Mouse (Mus musculus) brain, adult 2 months (tissue): ENCODE data around the gene Phf14.
A peak's percentile ranks its signal among the peaks of the same experiment; 100 is the strongest.
"Not testable (repeated sequence)": the region's sequence is repeated elsewhere in the genome, so short reads cannot be mapped to it uniquely, and the experiment has no call there.

Source experiments
- DNase-seq: peaks from one replicate; pipeline ENCODE4 v3.0.0; 2011; ENCODE audit warnings: low read depth, low spot score

The Phf14 gene

GRCm38 (mm10) chr6:11907269-11908032, at the start of gene Phf14, which contains the start of gene Ndufa4:
Phf14 (plus strand) TSS chr6:11907809.
Ndufa4 (minus strand) TSS chr6:11907497.
- DNase-seq = peak; percentile 97

- DNase-seq = not testable (repeated sequence)
These were observed 32.2 kb upstream of the Phf14 start for GRCm38 (mm10) chr6:11875364-11875763.

GRCm38 (mm10) chr6:11900809-11901310, 6.7 kb upstream of the Phf14 start:
- DNase-seq = no peak

GRCm38 (mm10) chr6:11906890-11907268, 730 bp upstream of the Phf14 start:
- no peak for DNase-seq

- DNase-seq = peak; percentile 16
These were observed 561 bp downstream of the Phf14 start for GRCm38 (mm10) chr6:11908170-11908569.

- peak; percentile 96 for DNase-seq
These were observed 18.0 kb downstream of the Phf14 start for GRCm38 (mm10) chr6:11925496-11926041.

- DNase-seq = peak; percentile 40
These were observed 18.5 kb downstream of the Phf14 start for GRCm38 (mm10) chr6:11926082-11926595.

GRCm38 (mm10) chr6:11927485-11927884, 19.9 kb downstream of the Phf14 start:
- no peak for DNase-seq

GRCm38 (mm10) chr6:11933403-11933802, 25.8 kb downstream of the Phf14 start:
- no peak for DNase-seq

- no peak for DNase-seq
These were observed 33.3 kb downstream of the Phf14 start for GRCm38 (mm10) chr6:11940895-11941294.

GRCm38 (mm10) chr6:11942089-11942488, 34.5 kb downstream of the Phf14 start:
- peak; percentile 28 for DNase-seq

GRCm38 (mm10) chr6:11948100-11948499, 40.5 kb downstream of the Phf14 start:
- DNase-seq = no peak

GRCm38 (mm10) chr6:11960172-11960571, 52.6 kb downstream of the Phf14 start:
- DNase-seq = no peak

GRCm38 (mm10) chr6:11993782-11994181, 86.2 kb downstream of the Phf14 start:
- DNase-seq = no peak

GRCm38 (mm10) chr6:11998576-11998975, 91.0 kb downstream of the Phf14 start:
- DNase-seq = no peak

GRCm38 (mm10) chr6:11999506-11999905, 91.9 kb downstream of the Phf14 start:
- DNase-seq = no peak

- no peak for DNase-seq
These were observed 97.8 kb downstream of the Phf14 start for GRCm38 (mm10) chr6:12005455-12005854.

- DNase-seq = no peak
These were observed 98.4 kb downstream of the Phf14 start for GRCm38 (mm10) chr6:12006001-12006400.

GRCm38 (mm10) chr6:12012103-12012502, 104.5 kb downstream of the Phf14 start:
- DNase-seq = no peak

GRCm38 (mm10) chr6:12014035-12014434, 106.4 kb downstream of the Phf14 start:
- DNase-seq = no peak

GRCm38 (mm10) chr6:12014733-12015132, 107.1 kb downstream of the Phf14 start:
- DNase-seq = no peak

GRCm38 (mm10) chr6:12019736-12020135, 112.1 kb downstream of the Phf14 start:
- DNase-seq = no peak

- no peak for DNase-seq
These were observed 112.5 kb downstream of the Phf14 start for GRCm38 (mm10) chr6:12020156-12020555.
